Mouse (Mus musculus) Patski (cell line): ENCODE results near the gene Ankrd63. TPM values are rescaled to one million over a fixed set of nuclear protein-coding genes. Genes with fewer than 3 reads are reported as not detected.

Experiments
- ATAC-seq: fragments of 100-300 bp; one replicate; pipeline ENCODE4 v1.8.0; 2021
- CTCF ChIA-PET: fragments of 350-600 bp; sonication (Branson Sonifier 250); formaldehyde crosslinking; loops from one replicate; lab custom pipeline; 2022; ENCODE audit warnings: inconsistent platforms; lab: Charles Lee
- POLR2A ChIA-PET: fragments of 350-600 bp; sonication (Branson Sonifier 250); formaldehyde crosslinking; loops from one replicate; lab custom pipeline; 2022; ENCODE audit warnings: antibody characterized with exemption, inconsistent platforms; lab: Charles Lee
- DNase-seq: peaks from one replicate; pipeline ENCODE4 v3.0.0-alpha.2; 2011; ENCODE audit warnings: low read depth, low spot score
- H3K27me3 ChIP-seq: fragments of 371-371 bp; one replicate; pipeline ENCODE4 v1.5.1; 2021
- CTCF ChIP-seq: fragments of 100-300 bp; IDR thresholded peaks from one replicate; pipeline ENCODE4 v1.5.1; 2021
- in situ Hi-C: fragments of 300-500 bp; cut with MboI; formaldehyde crosslinking; loops from 3 replicates; pipeline ENCODE4 v1.11.1; 2018; ENCODE audit warnings: low pct_unique_long_range_greater_than_20kb, mixed read lengths
- polyA plus RNA-seq: library from polyadenylated mRNA; unstranded; gene quantifications from one replicate; pipeline ENCODE4 v1.2.3, GENCODE M21; 2021

Ankrd63 gene
- polyA plus RNA-seq, 1 experiment from 2014 or later = 0.01 TPM

GRCm38 (mm10) chr2:118708472-118708871 is 4.7 kb upstream of the Ankrd63 start:
- peaks cover 46% of the 10 kb centered on the region for H3K27me3 ChIP-seq
- CTCF ChIA-PET = no interaction called here
- POLR2A ChIA-PET = interaction anchor here (0.6 kb wide), 1 partner anchor 191 kb away, joined by 3 read pairs; no protein-coding TSS in a partner anchor
- no peak for TF ChIP-seq CTCF
- in situ Hi-C loops = no loop called here
- no peak for DNase-seq
- ATAC-seq = no peak

DNA sequence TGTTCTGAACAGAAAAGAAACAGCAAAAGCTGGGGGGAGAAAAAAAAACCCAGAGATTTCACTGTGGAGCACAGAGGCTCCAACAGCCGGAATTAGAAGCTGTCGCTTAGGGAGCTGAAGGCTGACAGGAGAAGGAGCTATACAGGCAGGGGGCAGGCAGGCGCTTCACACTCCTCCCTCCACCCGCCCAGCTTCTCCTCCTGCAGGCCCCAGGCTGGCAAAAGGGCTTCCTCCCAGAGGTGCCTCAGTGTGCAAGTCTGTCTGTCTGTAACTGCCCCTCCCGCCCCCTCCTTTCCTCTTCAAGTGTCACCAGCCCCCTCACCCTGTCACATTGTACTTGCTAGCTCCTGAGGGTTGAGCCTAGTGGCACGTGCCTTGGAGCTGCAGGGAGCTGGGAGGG is 2.7 kb upstream of the Ankrd63 start:
- in situ Hi-C loops = no loop called here
- ATAC-seq = no peak
- CTCF ChIA-PET = interaction anchor here (1.2 to 1.6 kb wide), 2 partner anchors 37 to 69 kb away, joined by 3 to 4 read pairs; no protein-coding TSS in a partner anchor
- POLR2A ChIA-PET = interaction anchor here (0.6 kb wide), 1 partner anchor 35 kb away, joined by 3 read pairs; no protein-coding TSS in a partner anchor
- peaks cover 59% of the 10 kb centered on the region for H3K27me3 ChIP-seq
- no peak for DNase-seq
- TF ChIP-seq CTCF = no peak

DNA sequence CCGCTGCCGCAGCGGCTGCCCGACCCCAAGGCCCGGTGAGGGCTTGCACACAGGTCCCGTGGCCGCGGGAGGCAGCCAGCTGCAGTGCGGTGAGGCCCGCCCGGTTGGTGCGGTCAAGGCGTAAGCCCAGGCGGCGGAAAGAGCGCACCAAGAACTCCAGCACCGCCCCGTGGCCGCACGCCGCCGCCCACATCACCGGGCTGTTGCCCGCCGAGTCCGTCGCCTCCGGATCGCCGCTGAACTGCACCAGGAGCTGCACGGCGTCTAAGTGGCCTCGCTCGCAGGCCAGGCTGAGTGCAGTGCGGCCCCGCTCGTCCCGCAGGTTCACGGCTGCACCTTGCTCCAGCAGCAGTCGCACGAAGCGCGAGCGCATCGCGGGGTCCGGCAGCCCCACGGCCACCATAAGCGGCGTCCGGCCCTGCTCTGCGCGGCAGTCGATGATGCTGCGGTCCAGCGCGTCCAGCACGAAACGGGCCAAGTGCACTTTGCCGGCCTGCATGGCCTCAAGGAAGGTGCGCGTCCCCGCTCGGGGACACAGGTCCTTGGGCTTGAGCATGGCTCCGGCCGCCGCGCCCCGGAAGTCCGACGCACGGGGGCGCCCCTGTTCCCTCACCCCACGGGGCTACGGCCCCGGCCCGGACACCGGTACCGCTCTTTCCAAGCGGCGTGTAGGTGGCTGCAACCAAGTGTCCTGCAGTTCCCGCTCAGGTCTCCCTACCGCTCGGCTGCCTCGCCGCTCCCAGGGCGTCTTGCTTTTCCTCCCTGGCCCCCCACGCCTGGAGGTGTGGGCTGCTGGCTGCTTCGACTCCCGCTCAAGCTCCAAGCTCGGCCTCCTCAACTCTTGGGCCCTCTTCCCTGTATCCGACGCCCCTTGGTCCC is 641 bp downstream of the Ankrd63 start:
- H3K27me3 ChIP-seq = peaks cover 36% of the 10 kb centered on the region
- ChIA-PET POLR2A (interaction anchor here (0.5 kb wide), 1 partner anchor 231 kb away, joined by 3 read pairs; no protein-coding TSS in a partner anchor), CTCF (interaction anchor here (1.0 to 2.2 kb wide), 4 partner anchors 9 to 65 kb away, joined by 3 to 11 read pairs (median 6); partner anchors contain the start of gene Plcb2)
- in situ Hi-C loops = no loop called here
- peak; percentile 32 for ATAC-seq
- no peak for TF ChIP-seq CTCF
- no peak for DNase-seq

GRCm38 (mm10) chr2:118701971-118702882 is 1.5 kb downstream of the Ankrd63 start:
- ChIA-PET CTCF (interaction anchor here (2.2 kb wide), 1 partner anchor 27 kb away, joined by 11 read pairs; the partner anchor contains the start of gene Plcb2), POLR2A (interaction anchor here (0.5 to 0.6 kb wide), 3 partner anchors 145 to 1333 kb away, joined by 3 to 5 read pairs (median 3); no protein-coding TSS in a partner anchor)
- H3K27me3 ChIP-seq = peaks cover 36% of the 10 kb centered on the region
- in situ Hi-C loops = no loop called here
- no peak for DNase-seq
- no peak for TF ChIP-seq CTCF
- ATAC-seq = no peak

- CTCF ChIA-PET = interaction anchor here (2.2 kb wide), 1 partner anchor 28 kb away, joined by 11 read pairs; the partner anchor contains the start of gene Plcb2
- ATAC-seq (no peak), DNase-seq (no peak)
- in situ Hi-C loops = no loop called here
- no peak for TF ChIP-seq CTCF
- H3K27me3 ChIP-seq = peaks cover 36% of the 10 kb centered on the region
- POLR2A ChIA-PET = interaction anchor here (0.6 kb wide), 2 partner anchors 146 to 1332 kb away, joined by 3 to 5 read pairs; no protein-coding TSS in a partner anchor
These were observed 2.6 kb downstream of the Ankrd63 start for GRCm38 (mm10) chr2:118701161-118701560.

GRCm38 (mm10) chr2:118700179-118701062 is 3.3 kb downstream of the Ankrd63 start:
- H3K27me3 ChIP-seq = peaks cover 32% of the 10 kb centered on the region
- in situ Hi-C loops = no loop called here
- POLR2A ChIA-PET = interaction anchor here (0.7 kb wide), 1 partner anchor 31 kb away, joined by 3 read pairs; no protein-coding TSS in a partner anchor
- no peak for DNase-seq
- no peak for TF ChIP-seq CTCF
- ATAC-seq = no peak
- CTCF ChIA-PET = interaction anchor here (0.7 to 2.5 kb wide), 8 partner anchors 11 to 79 kb away, joined by 3 to 15 read pairs (median 4); partner anchors contain the start of gene Plcb2

GRCm38 (mm10) chr2:118697955-118698354 is 5.8 kb downstream of the Ankrd63 start:
- POLR2A ChIA-PET = interaction anchor here (0.7 to 1.3 kb wide), 2 partner anchors 29 to 359 kb away, joined by 3 to 4 read pairs; no protein-coding TSS in a partner anchor
- CTCF ChIA-PET = interaction anchor here (0.9 to 5.2 kb wide), 2 partner anchors 30 to 58 kb away, joined by 3 to 60 read pairs; partner anchors contain the start of gene Plcb2
- TF ChIP-seq CTCF = no peak
- peaks cover 13% of the 10 kb centered on the region for H3K27me3 ChIP-seq
- ATAC-seq = no peak
- DNase-seq = no peak
- in situ Hi-C loops = no loop called here

- H3K27me3 ChIP-seq = peaks cover 7% of the 10 kb centered on the region
- in situ Hi-C loops = no loop called here
- CTCF ChIA-PET = interaction anchor here (0.9 to 5.2 kb wide), 4 partner anchors 31 to 58 kb away, joined by 3 to 60 read pairs (median 11); partner anchors contain the start of gene Plcb2
- ATAC-seq (no peak), DNase-seq (no peak)
- POLR2A ChIA-PET = interaction anchor here (0.6 to 1.3 kb wide), 3 partner anchors 29 to 1558 kb away, joined by 3 to 4 read pairs (median 3); no protein-coding TSS in a partner anchor
- TF ChIP-seq CTCF = no peak
These were observed 6.4 kb downstream of the Ankrd63 start for GRCm38 (mm10) chr2:118697311-118697877.
